Mouse (Mus musculus): ENCODE measurements around the gene Pcbp2.

Pcbp2 gene

DNA sequence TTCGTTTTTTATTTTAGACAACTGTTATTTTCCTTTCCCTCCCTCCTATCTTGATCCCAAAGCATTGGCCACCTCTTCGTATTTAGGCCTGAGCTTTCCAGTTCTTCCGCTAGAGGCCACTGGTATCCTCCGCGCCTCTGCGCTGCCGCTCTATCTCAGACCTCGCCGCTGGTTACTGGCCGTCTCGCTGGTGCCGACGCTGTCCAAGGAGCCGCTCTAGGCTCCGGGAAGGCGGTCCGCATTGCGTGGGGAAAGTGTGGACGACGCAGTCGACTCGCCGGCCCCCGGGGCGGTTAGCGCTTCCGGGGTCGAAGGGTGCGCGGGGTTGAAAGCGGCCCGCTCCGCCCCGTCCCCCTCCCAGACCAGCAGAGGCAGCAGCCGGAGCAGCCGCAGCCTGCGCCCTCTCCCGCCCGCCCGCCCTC, at the start of gene Pcbp2:
Gene Pcbp2, plus strand, starts transcription at position 357 of the 422 bp plus-strand sequence.
- peak; percentile 98 for DNase-seq (ENCODE audit: inconsistent age in 2 of 2, low spot score in 1 of 2)

GRCm38 (mm10) chr15:102420986-102421385, 49.4 kb upstream of the Pcbp2 start:
- DNase-seq (ENCODE audit: inconsistent age in 2 of 2, low spot score in 1 of 2): no peak

GRCm38 (mm10) chr15:102421437-102421836, 48.9 kb upstream of the Pcbp2 start:
- DNase-seq (ENCODE audit: inconsistent age in 2 of 2, low spot score in 1 of 2): peak in 1 of 2 experiments; percentile 80

GRCm38 (mm10) chr15:102423602-102424240, 46.6 kb upstream of the Pcbp2 start:
- no peak for DNase-seq (ENCODE audit: inconsistent age in 2 of 2, low spot score in 1 of 2)

- peak in 1 of 2 experiments; percentile 54 for DNase-seq (ENCODE audit: inconsistent age in 2 of 2, low spot score in 1 of 2)
Measured at GRCm38 (mm10) chr15:102424657-102425056, 45.7 kb upstream of the Pcbp2 start.

- no peak for DNase-seq (ENCODE audit: inconsistent age in 2 of 2, low spot score in 1 of 2)
Measured at GRCm38 (mm10) chr15:102426963-102427362, 43.4 kb upstream of the Pcbp2 start.

DNA sequence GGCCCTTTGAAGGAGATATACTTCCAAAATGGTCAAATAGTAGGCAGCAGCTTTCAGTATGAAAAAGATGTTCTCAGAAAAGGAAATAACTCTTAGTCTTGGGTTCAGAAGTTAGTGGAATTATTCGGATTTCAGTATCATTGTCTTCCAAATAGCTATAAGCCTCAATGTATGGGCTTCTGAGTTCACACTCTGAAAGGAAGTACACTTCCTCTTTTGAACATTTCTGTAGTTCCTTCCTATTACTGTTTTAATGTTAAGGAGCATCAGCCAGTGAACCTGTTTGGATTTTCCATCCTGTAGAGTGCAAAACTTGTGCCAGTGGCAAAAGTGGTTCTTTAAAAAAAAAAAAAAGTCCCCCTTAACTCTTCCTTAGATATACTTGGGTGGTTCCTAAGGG, 38.3 kb upstream of the Pcbp2 start:
- no peak for DNase-seq (ENCODE audit: inconsistent age in 2 of 2, low spot score in 1 of 2)

- no peak for DNase-seq (ENCODE audit: inconsistent age in 2 of 2, low spot score in 1 of 2)
Measured at GRCm38 (mm10) chr15:102433173-102433572, 37.2 kb upstream of the Pcbp2 start.

GRCm38 (mm10) chr15:102442490-102442889, 27.8 kb upstream of the Pcbp2 start:
- DNase-seq (ENCODE audit: inconsistent age in 2 of 2, low spot score in 1 of 2): peak; percentile 85 to 96

DNA sequence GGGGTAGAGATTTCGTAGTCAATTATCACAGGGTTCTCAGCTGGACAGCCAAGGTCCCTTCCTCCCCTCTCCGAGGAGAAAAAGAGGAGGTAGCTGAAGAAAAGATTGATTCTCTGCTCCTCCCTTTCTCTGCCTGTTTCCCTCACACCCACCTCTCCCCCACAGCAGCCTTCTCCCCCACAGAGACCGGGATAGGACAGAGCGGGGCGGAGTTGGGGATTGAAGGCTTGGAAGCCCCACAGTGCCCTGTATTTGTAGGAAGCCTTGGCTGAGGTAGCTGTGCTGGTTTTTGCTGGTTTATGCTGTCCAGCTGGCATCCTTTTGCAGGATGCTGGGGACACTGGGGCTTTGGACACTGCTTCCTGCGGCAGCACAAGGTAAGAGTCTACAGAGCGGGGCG, 25.2 kb upstream of the Pcbp2 start, which contains the start of gene Amhr2:
Gene Amhr2, plus strand, starts transcription at position 222 of the 400 bp plus-strand sequence.
- DNase-seq (ENCODE audit: inconsistent age in 2 of 2, low spot score in 1 of 2): no peak

DNA sequence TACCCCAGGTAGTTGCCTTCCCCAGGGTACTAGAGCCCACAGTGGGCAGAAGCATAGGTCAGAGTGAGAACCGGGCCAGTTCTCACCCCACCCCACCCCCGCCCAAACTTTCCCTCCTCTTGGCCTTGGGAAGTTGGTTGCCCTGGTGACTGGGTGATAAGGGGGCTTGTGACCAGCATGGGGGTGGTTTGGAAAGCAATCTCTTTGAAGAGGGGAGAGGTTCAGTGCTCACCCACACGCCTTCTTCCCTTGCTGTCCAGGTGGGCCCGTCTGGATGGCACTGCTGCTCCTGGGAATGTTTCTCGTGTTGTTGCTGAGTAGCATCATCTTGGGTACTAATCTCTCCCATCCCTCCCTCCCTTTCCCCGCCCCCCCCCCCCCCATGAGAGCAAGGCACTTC, 23.9 kb upstream of the Pcbp2 start:
- DNase-seq (ENCODE audit: inconsistent age in 2 of 2, low spot score in 1 of 2): no peak

DNA sequence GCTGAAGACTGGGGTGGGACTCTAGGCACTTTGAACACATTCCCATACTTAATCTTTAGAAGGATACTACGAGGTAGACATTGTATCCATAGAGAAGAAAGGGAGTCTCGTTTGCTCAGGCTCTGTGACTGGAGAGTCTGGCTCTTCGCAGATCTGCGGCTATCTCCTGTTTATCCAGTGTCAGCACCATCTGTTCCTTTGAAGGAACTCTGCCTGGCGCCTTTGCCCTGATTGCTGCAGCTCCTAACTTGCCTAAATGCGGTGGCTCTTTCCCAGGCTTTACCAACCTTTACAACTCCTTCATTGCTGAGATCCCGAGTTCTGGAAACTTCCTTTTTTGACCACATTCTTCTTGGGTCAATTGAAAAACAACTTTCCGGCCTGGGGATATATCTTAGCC, 21.0 kb upstream of the Pcbp2 start:
- no peak for DNase-seq (ENCODE audit: inconsistent age in 2 of 2, low spot score in 1 of 2)

- DNase-seq (ENCODE audit: inconsistent age in 2 of 2, low spot score in 1 of 2): peak; percentile 81 to 89
Measured at GRCm38 (mm10) chr15:102450928-102451327, 19.4 kb upstream of the Pcbp2 start.

- DNase-seq (ENCODE audit: inconsistent age in 2 of 2, low spot score in 1 of 2): peak in 1 of 2 experiments; percentile 50
Measured at GRCm38 (mm10) chr15:102451666-102452430, 18.5 kb upstream of the Pcbp2 start.

DNA sequence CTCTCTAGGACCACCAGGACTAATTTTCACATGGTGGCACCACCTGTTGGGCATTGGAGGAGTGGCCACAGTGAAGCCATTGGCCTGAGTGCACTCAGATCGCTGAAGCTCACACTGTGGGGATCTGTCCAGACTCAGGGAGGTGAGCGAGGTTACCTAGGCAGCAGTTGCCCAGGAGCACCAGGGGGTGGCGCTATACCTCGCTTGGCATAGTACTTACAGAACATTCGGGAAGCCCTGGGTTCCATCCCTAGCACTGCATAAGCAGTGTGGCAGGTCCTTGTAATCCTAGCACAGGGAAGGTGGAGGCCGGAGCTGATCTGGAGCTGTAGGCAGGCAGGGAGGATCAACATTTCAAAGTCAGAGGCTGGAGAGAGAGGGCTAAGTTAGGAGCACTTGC, 14.3 kb upstream of the Pcbp2 start:
- DNase-seq (ENCODE audit: inconsistent age in 2 of 2, low spot score in 1 of 2): peak in 1 of 2 experiments; percentile 63

GRCm38 (mm10) chr15:102458050-102458736, 12.1 kb upstream of the Pcbp2 start:
- DNase-seq (ENCODE audit: inconsistent age in 2 of 2, low spot score in 1 of 2): peak in 1 of 2 experiments; percentile 58

GRCm38 (mm10) chr15:102458904-102459317, 11.4 kb upstream of the Pcbp2 start, which contains the start of gene Prr13:
Prr13 (plus strand) TSS chr15:102459028.
- DNase-seq (ENCODE audit: inconsistent age in 2 of 2, low spot score in 1 of 2): peak; percentile 92 to 98

GRCm38 (mm10) chr15:102459381-102459780, 11.0 kb upstream of the Pcbp2 start:
- DNase-seq (ENCODE audit: inconsistent age in 2 of 2, low spot score in 1 of 2): no peak

- DNase-seq (ENCODE audit: inconsistent age in 2 of 2, low spot score in 1 of 2): peak in 1 of 2 experiments; percentile 43
Measured at GRCm38 (mm10) chr15:102459847-102460246, 10.5 kb upstream of the Pcbp2 start.

DNA sequence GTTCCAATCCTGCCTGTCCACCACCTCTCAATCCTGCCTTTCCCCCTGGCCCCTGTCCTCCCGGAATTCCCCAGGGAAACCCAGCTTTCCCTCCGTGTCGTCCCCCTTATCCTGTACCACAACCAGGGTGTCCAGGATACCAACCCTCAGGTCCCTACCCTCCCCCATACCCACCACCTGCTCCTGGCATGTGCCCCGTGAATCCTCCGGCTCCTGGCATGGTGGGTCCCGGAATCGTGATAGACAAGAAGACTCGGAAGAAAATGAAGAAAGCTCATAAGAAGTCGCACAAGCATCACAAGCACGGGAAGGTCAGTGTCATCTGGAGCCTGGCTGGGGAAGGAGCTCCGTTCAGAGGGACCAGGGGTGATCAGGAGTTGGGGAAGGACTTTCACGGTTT, 9.9 kb upstream of the Pcbp2 start:
- DNase-seq (ENCODE audit: inconsistent age in 2 of 2, low spot score in 1 of 2): peak in 1 of 2 experiments; percentile 69

DNA sequence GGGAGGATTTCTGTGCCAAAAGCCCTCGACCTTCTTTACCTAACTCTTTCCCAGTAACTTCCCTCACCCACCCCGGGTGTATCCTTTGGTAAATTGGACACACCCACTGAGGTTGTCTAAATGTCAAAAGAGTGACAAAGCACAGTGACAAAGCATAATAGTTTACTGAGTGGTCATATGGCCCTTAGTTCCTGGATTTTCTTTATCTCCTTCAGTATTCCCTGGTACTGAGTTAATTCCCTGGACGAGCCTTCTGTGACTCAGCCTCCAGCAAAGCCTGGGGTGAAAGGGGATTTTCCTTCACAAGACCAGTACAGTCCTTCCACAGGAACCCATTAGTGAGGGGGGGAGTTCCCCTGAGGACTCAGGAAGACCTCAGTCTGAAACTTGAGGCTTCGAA, 9.4 kb upstream of the Pcbp2 start:
- no peak for DNase-seq (ENCODE audit: inconsistent age in 2 of 2, low spot score in 1 of 2)
